Comparison of ENCODE assay signal across 8 mouse cellular contexts in genomic region chrX:36644657-36645551, GRCm38 (mm10). TPM values are rescaled to one million over a fixed set of nuclear protein-coding genes. Genes with fewer than 3 reads are reported as not detected.
DNase-seq lines count a peak whose midpoint lies in the region; ATAC-seq lines count a peak whose summit lies in the region.

Gene Akap17b, minus strand, starts transcription at chrX:36645395.

- peak within 1 kb of the TSS; percentile 54 for H3K9ac ChIP-seq in embryonic facial prominence, embryonic 12.5 days
- peak within 1 kb of the TSS; percentile 55 for H3K9ac ChIP-seq in midbrain, embryonic 12.5 days (replicated peaks)

- WGBS in embryonic facial prominence, embryonic 12.5 days = 26% methylated on average over 58 of the region's 60 CpGs
- WGBS in limb, embryonic 10.5 days = 14% methylated on average over 56 of the region's 60 CpGs
- 28% methylated on average over 57 of the region's 60 CpGs for WGBS in midbrain, embryonic 12.5 days

- peak; percentile 97 for ATAC-seq in embryonic facial prominence, embryonic 12.5 days (ENCODE audit: insufficient number of reproducible peaks, insufficient read depth, low FRiP score, low TSS enrichment)
- peak; percentile 95 for ATAC-seq in midbrain, embryonic 12.5 days (ENCODE audit: low FRiP score, low read depth)

- no peaks in the 10 kb centered on the region for H3K4me1 ChIP-seq in embryonic facial prominence, embryonic 12.5 days
- peaks cover 3% of the 10 kb centered on the region; the same call in 1 of the 2 replicates for H3K4me1 ChIP-seq in limb, embryonic 10.5 days
- H3K4me1 ChIP-seq in midbrain, embryonic 12.5 days = no peaks in the 10 kb centered on the region

- peak within 1 kb of the TSS; percentile 57 for H3K4me3 ChIP-seq in embryonic facial prominence, embryonic 12.5 days
- peak within 1 kb of the TSS; percentile 66 for H3K4me3 ChIP-seq in limb, embryonic 10.5 days
- H3K4me3 ChIP-seq in midbrain, embryonic 12.5 days = peak within 1 kb of the TSS; percentile 59

- peak within 1 kb of the TSS; percentile 30; the same call in 1 of the 2 replicates for H3K27ac ChIP-seq in embryonic facial prominence, embryonic 12.5 days
- peak within 1 kb of the TSS; percentile 83 for H3K27ac ChIP-seq in limb, embryonic 10.5 days
- H3K27ac ChIP-seq in midbrain, embryonic 12.5 days (replicated peaks) = peak within 1 kb of the TSS; percentile 72

- H3K4me2 ChIP-seq in embryonic facial prominence, embryonic 12.5 days (replicated peaks) = peak within 1 kb of the TSS; percentile 43
- peak within 1 kb of the TSS; percentile 48 for H3K4me2 ChIP-seq in midbrain, embryonic 12.5 days (replicated peaks)

- peak; percentile 87 for DNase-seq in 3134 (ENCODE audit: extremely low read depth, insufficient read length, low spot score)
- DNase-seq in adrenal gland, postnatal 36 days = peak; percentile 86 to 89
- peak; percentile 83 to 90 for DNase-seq in heart, adult 18-20 months
- peak; percentile 80 for DNase-seq in kidney, adult 18-20 months
- peak; percentile 82 for DNase-seq in limb, embryonic 10.5 days (ENCODE audit: low spot score)
- peak; percentile 59 for DNase-seq in skeletal muscle tissue, adult 2 months (ENCODE audit: low read depth, low spot score)

- no peaks in the 10 kb centered on the region for H3K36me3 ChIP-seq in embryonic facial prominence, embryonic 12.5 days
- no peaks in the 10 kb centered on the region for H3K36me3 ChIP-seq in limb, embryonic 10.5 days
- no peaks in the 10 kb centered on the region for H3K36me3 ChIP-seq in midbrain, embryonic 12.5 days

- no peaks in the 10 kb centered on the region for H3K9me3 ChIP-seq in embryonic facial prominence, embryonic 12.5 days
- no peaks in the 10 kb centered on the region for H3K9me3 ChIP-seq in limb, embryonic 10.5 days (replicated peaks)
- no peaks in the 10 kb centered on the region for H3K9me3 ChIP-seq in midbrain, embryonic 12.5 days

- no peaks in the 10 kb centered on the region for H3K27me3 ChIP-seq in embryonic facial prominence, embryonic 12.5 days
- no peaks in the 10 kb centered on the region for H3K27me3 ChIP-seq in limb, embryonic 10.5 days (ENCODE audit: low read depth, poor library complexity, severe bottlenecking)
- H3K27me3 ChIP-seq in midbrain, embryonic 12.5 days = no peaks in the 10 kb centered on the region

RNA-seq across cellular contexts. Expression of gene Akap17b, which starts in this region (rescaled TPM):
- 1 to 10 TPM; 5.1 to 8.2 TPM for total RNA-seq in adrenal gland, postnatal 36 days (2021)
- 2.7 and 3.1 TPM in 2 replicates for polyA plus RNA-seq in embryonic facial prominence, embryonic 12.5 days (2016; fragmentation: Nextera tagmentation; extraction: Ambion mirVana)
- total RNA-seq in heart, adult 18-20 months (2021) = 1 to 10 TPM; 2.4 to 2.6 TPM
- polyA plus RNA-seq in limb, embryonic 10.5 days (2016; fragmentation: Nextera tagmentation; extraction: Ambion mirVana) = 2.3 and 2.5 TPM in 2 replicates
- polyA plus RNA-seq in midbrain, embryonic 12.5 days (2016; fragmentation: Nextera tagmentation; extraction: Ambion mirVana) = 4.5 and 5.2 TPM in 2 replicates

Comparison
In these comparisons a context has a peak if more than half of its experiments do, and no peak if none do; other contexts are left out.
1. Peak in every context shown above with its lines: DNase-seq, ATAC-seq, H3K4me3 ChIP-seq and H3K27ac ChIP-seq.
2. H3K27ac ChIP-seq: peak in every context shown above with its lines; median percentile 83 in limb, embryonic 10.5 days; 72 in midbrain, embryonic 12.5 days; 30 in embryonic facial prominence, embryonic 12.5 days.